Mouse (Mus musculus) kidney, adult 9 months (tissue): ENCODE data around the gene Tinagl1.

Experiments
- DNase-seq: peaks from one replicate; pipeline ENCODE4 v3.0.0; 2022

Tinagl1 gene

DNA sequence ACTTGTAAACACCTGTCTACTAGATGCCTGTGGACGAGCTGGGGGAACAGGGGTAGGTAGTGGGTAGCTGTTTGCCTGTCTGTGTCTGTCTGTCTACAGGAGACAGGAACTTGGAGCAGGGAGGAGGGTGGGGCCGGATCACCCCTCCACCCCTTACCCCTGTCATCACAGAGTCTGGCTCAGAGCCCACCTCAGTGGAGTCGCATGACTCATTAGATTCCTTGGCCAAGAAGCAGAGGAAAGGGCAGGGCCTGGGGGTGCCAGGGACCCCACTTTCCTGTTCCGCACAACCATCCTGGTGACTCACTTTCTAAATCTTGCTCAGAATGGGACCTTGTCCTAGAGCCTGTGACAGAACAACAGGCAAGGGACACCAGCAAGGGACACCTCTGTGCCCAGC is 2.2 kb upstream of the Tinagl1 start:
- peak; percentile 61 for DNase-seq

DNA sequence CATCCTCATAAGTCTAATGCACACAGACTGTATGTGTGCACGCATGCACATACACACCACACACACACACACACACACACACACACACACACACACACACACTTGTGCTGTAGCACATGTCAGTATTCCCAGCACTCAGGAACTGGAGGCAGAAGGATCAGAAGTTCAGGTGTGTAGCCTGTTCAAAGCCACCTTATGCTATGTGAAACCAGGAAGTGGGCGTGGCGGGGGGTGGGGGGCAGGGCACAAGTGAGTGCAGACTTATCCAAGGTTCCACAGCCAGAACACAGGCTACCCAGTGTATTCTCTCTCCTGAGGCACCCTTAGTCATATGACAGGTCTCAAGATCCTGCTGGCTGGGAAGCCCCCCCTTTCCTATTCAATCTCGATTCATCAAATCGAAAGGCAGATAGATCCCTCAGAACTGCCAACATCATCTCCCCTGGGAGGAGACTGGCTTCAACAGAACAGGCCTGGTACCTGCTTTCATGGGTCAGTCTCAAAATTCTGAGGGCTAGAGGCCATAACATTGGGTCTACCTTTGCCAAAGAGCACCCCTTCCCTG is 1.3 kb upstream of the Tinagl1 start:
- no peak for DNase-seq

DNA sequence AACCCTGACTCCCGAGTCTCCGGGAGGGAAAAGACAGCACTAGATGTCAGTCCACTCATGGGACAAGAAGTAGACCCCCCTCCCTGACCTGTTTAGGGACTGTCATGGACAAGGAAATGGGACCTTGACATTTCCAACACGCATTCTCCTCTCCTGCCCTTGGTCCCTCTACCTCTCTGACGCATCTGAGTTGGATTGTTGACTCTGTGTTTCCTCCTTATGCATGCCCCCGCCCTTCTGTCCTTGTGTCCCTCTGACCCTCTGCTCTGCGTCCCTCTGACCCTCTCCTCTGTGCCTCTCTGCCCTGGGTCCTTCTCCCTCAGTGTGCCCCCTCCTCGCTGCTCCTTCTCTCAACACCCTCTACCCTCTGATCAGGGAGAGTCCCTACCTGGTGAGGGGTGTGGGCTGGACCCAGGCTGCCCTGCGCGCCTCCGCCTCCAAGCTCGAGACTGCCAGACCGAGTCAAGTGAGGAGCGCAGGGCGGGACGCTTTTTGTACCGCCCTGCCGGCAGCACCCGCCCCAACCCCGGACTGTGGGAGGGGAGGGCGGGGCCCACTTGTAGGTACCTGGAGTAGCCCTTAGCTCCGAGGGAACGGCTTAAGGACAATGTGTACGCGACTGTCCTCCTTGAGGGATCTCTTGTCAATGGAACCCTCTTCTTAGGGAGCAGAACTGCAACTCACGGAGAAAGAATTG is 439 bp downstream of the Tinagl1 start:
- DNase-seq: peak; percentile 89

DNA sequence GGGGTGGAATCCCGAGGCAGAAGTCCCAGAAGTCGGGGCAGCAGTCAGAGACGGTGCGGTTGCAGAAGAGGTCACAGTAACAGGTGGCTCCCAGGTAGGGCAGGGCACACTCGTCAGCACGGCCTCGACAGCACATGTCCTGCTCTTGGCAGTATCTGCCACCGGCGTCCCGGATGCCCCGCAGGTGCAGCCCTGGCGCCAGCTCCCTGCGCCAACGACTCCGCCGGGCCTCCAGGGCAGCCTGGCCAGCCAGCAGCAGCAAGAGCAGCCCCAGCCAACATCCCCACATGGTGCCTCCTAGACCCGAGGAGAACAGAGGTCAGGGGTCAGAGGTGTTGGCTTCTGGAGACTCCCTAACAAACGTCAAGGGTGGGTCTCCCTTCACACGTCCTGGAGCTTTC is 1.0 kb downstream of the Tinagl1 start:
- DNase-seq: peak; percentile 54

DNA sequence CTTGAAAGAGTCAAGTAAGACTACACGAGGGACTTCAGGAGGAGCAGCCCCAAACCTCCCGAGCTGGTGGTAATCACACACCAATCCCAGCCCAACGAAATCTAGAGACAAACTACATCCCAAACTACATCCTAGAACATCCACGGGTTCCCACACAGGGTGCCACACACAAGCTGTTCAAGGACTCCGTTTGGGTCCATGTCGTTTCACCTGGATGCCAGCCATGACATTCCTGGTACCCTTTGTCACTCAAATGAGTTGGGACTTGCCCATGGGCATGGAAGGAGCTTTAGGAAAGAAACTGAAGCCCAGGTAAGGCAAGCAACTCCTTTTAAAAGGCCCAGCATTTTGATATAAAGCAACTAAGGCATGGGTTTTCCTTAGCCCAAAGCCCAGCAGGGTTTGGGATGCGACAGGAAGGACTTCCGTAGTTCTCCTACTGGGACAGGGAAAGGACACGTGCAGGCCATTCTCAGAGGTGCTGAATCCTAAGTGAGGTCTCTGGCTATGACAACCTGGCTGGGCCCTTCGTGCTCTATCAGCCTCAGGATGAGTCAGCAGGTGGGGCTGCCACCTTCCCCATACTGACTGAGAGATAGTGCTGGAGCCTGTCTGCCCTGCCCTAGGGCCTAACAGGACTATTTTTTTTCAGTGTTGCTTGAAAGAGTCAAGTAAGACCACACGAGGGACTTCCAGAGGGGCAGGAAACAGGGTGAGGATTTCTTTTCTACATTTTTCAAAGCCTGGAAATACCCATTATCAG is 1.7 kb downstream of the Tinagl1 start:
- peak; percentile 45 for DNase-seq

DNA sequence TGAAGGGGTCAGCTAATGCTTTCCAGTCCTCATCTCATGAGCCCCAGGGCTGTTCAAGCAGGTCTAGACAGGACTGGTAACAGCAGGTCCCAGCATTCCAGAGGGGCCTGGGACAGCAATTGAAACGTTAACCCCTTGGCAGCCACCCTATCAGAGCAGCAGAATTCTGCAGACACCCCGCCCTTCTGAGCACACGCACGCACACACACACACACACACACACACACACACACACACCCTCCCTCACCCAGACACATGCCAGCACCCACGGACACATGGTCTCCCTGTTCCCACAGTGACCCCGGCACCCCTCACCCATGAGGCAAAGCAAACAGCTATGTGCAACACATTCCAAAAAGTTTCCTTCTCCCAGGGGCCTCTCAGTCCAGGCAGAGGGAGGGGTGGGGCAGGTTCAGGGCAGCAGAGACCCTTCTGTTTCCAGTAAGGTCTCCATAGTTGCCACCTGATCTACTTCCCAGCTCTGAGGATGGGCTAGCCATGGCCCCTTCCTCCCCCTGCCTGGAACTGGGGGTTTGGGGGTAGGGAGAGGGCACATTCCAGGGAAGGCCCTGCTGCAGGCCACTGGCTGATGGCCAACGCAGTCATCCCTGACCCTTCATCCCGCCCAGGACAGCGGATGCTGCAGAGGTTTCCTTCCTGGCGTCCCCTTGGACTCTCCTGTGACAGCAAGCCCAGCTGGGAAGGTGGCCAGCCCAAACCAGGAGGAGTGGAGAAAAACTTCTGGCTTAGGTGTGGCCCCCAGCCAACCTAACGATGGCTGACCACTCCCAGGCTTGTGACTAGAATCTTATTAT is 2.8 kb downstream of the Tinagl1 start:
- peak; percentile 96 for DNase-seq

DNA sequence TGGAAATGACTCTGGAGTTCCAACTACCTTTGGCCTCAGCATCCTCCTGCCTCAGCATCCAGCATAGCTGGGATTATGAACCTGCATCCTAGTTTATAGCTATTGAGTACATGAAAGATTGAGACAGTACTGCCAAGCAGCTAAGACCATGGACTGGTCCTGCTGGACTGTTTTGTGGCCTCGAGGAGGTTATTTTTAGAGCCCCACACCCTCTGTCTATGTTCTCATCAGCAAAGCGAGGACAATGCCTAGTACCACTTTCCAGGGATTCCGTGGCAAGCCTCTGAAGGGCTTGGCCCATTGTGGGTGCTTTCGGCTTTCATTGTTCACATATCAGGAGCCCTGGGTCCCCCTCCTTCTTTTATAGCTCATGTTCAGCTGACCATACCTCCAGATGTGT is 4.6 kb downstream of the Tinagl1 start:
- DNase-seq: no peak

DNA sequence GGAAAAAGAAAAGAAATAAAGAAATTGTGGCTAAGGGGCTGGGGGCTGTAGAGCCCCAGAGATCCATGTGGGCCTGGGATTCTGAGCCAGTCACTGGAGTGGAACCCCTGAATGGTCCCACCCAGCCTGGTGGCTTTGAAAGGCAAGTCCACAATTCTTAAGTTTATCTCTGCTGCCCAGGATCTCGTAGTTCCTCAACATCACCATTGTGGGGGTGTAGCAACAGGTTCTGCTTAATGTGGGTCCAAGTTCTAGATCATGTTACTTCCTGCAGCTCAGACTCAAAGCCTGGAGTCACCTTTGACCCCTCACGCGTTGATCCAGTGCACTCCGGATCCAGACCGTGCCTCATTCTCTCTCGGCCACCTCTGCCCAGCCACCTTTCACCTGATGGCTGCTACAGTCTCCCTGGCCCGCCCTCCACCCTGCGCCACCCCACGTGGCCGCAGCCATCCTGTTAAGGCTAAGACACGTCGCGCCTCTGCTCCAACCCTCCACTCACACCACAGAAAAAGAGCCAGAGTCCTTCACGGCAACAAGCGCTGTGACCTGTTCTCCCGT is 5.4 kb downstream of the Tinagl1 start:
- DNase-seq: peak; percentile 84

DNA sequence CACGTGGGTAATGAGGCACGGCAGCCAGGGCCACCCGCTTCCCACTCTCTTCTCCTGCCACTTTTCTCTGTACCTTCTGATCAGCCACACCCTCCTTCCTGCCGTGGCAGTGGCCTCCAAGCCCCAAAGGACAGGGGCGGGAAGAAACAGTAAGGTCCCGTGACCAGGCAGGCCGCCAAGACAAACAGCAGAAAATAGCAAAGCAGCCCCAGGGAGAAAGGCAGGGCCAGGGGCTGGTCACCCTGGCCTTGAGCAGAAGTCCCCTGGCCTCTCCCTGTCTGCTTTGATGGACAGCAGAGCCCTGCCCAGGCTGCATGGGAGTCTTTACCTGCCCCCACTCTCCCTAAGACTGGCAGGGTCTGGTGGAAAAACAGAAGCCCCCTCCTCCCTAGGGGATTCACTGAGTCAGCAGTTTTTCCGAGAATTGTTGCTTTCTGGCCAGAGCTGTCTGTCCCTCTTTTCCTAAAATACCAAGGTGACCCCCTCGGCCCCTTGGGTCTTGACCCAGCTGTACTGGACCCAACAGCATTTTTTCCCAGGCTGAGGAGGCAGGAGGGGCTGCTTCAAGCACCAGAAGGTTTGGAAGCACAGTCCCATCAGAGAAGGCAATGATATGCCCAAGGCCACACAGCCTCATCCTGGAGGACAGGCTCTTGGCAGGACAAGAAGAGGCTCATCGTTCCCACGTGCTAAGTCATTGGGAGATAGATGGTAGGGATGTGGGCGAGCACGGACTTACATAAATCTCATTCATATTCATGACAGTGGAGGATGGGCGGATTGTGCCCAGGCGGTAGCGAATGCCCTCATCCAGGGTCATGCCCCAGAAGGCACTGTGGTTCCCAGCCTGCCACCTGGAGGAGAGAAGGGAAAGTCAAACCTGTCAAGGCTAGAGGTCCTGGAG is 6.4 kb downstream of the Tinagl1 start:
- peak; percentile 95 for DNase-seq

DNA sequence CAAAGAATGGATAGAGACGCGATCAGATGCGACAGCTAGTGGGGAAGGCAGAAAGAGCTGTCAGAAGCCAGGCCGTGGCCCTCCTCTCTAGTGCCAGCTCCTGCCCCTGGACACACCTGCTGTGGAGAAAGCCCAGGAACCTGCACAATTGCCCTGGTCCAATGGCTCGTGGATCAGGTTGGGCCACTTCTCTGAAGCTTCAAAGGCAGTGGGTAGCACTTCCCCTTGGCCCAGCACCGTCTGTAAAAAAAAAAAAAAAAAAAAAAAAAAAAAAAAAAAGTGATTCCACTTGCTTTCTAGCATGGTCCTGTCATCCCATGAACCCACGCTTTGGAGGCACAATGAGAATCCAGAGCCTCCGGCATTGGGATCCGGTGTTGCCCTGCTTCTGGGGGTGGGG is 7.1 kb downstream of the Tinagl1 start:
- no peak for DNase-seq

DNA sequence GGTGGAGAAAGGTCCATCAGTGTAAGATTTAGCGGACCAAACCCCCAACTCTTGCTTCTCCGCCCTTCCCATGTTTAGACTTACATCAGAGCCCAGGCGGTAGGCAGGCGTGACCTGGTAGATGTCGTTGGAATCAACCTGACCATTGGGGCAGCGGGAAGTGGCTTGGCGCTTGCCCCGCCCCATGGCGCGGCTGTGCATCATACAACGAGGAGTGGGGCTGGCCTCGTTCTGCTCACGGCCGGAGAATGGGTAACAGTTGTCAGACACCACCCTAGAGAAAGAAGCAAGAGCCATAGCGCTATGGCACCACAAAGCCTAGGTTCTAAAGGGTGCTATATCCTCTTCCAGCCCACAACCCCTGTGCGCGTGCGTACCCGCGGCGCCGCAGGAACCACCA is 7.6 kb downstream of the Tinagl1 start:
- DNase-seq: no peak

DNA sequence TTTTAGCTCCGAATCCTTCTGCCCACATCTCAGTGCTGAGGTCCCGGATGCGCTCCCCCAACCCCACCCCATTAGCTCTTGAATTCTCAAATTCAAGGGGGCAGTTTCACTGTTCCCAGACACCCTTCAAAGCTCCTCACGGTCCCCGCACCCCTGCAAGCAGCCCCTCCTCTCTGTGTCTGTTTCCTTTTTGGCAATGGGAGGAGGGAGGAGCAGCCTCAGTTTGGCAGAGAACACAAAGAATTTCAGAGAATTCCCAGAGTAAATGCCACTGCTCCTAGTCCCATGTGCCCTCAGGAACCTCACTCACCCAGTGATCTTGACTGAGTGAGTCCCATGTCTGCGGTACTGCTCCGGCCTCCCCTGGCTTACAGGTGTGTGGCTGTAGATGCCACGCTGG is 8.3 kb downstream of the Tinagl1 start:
- DNase-seq: no peak

DNA sequence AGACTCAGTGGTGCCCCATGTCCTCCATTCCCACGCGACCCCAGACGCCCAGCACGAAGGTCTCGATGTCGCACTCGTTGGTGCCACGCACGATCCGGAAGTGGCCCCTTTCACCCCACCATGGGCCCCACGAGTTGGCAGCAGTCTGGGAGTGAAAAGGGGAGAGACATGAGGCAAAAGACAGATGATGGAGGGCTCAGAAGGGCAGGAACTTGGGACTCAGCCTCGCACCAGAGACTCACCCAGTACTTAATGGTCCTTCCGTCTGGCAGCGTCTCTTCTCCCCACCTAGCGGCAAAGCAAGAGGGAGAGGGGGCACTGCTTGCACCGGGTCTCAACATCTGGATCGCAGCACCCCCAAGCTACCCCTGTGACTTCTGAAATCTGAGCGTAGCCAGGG is 8.9 kb downstream of the Tinagl1 start:
- DNase-seq: no peak

DNA sequence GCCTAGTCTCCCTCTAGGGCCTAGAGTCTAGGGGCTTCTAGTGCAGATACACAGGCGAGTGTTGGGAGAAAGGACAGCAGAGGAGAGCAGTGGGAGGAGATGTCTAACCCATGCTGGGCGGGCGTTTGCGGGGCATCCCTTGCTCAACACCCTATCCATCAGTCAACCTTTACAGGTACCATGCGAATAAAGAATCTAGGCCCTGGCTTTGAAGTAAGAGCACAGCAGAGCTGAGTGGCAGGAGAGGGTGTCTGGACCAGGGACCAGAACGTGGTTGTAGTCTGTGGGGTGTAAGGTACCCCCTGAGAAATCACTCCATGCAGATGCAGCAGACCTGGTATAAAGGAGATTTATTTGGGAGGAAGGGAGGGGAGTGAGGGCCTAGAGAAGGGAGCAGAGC is 10.8 kb downstream of the Tinagl1 start:
- DNase-seq: no peak

DNA sequence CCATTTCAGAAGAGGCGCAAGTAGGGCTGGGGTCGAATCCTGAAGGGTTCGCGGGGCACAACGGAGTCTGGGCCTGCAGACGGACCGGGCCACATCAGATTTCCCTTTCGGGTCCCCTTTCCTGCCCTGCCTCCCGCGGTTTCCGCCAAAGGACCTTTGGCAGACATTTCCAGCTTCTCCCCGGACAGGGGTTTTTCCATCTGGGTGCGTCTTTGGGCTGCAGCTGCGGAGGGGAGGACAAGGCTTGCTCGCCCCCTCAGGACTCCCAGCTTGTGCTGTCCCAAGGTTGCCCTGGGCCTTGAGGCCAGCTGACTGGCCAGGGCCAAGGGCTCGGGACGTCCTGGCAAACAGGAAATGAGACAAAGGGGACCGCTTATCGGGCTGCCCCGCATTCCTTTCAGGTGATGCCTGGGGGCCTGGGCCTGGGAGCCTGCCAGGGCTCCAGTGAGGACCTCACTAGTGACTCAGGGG is 11.5 kb downstream of the Tinagl1 start:
- DNase-seq: peak; percentile 67

DNA sequence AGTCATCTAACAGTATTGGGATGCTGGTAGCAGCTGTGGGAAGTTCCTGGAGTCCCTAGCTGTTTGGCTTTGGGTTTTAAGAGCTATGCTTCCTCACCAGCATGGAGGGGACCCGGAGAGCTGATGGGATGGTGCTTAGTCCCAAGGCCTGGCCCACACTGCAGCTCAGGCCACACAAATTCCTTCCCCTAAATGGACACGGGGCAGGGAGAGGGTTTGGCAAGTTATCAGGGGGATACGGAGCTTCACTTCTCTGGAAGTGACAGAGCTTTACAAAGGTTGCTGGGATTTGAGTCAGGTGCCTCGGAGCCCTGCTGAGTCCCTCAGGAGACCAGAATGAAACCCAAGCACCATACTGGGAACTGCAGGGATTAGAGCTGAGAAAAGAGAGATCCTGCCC is 13.6 kb downstream of the Tinagl1 start:
- no peak for DNase-seq

DNA sequence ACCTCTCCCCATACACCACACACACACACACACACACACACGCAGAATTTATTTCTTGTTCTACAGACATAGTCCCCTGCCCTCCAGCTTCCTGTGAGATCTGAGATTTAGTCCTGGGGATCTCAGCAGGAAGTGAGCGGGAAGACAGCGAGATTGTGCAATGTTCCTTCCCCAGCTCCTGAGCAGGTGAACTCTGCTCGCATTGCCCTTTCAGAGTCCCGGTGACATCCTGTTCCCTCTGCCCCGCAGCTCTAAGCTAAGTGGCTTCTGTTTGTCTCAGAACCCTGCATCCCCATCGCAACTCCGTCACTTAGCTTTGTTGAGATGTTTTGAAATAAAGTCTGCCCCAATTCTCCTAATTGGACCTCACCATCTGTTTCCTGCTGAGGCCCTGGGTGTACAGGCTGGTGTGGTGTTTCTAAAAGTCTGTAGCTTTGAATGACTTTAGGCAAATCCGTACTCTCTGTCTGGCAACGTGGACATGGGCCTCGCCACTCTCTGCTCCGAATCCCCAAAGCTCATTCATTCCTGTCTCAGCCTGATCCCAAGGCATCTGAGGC is 18.0 kb downstream of the Tinagl1 start:
- DNase-seq: no peak

DNA sequence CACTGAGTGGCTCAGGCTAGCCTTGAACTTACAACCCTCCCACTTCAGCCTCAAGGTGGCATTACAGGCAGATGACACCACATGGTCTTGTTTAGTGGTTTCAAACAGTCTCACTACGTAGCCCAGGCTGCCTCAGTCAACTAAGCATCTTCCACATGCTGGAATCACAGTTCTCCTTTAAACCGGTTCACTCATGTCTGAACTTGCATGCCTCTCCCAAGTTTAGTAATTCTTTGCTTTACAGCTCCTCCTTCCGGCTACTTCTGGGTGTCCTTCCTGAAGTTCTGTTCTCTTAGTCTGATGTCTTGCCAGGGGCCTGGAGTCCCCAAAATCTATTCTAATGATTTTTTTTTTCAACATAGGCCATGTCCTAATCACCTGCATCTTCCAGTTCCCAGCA is 20.7 kb downstream of the Tinagl1 start:
- no peak for DNase-seq

DNA sequence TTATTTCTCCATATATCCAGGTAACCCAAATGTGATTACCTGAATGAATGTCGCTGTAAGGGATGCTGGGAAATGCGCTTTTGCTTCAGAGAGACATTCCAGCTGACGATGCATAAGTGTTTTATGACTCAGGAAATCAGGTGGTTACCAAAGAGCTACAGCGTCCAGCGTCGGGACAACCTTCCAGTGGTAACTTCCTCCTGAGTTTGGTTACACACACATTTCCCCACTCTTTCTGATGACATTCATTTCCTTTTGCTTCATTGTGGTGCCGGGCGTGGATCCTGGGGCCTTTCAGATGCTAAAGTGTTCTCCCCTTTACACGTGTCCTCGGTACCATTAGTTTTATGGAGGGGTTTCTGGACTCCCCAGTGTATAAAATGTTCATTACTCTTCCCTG is 26.5 kb downstream of the Tinagl1 start:
- DNase-seq: no peak

DNA sequence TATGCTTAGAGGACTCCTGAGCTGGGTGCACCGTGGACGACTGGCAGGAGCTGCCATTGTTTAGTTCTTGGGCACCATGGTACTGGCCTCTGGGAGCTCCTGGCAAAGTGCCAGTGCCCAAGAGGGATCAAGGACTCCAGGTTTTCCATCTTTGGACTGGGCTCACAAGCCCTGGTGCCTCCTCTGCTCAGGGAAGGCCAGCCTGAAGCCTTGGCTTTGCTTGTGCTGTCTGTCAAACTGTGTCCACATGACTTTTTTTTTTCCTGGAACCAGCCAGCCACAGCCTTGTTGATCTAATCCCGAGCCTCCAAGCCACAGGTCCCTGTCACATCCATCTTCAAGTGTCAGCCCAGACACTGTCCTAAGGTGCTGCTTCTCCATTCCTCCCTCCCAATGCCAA is 33.1 kb downstream of the Tinagl1 start:
- no peak for DNase-seq

DNA sequence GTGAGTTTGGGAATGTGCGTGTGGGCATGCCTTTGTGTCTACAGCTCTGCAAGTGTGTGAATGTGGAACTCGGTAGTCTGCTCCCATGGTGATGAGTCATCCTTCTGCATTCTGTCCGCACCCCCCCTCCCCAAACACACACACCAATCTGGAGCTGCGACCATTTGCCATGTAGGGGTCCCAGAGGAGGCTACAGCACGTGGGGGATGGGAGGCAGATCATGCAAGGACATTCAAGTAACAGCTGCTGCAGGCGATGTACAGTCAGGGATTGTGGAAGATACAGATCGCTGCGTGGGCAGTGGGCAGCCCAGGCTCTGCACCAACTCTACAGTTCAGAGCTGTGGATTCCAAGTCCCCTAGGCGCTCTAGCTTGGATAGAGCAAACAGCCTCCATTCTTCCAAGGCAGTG is 33.9 kb downstream of the Tinagl1 start:
- no peak for DNase-seq

DNA sequence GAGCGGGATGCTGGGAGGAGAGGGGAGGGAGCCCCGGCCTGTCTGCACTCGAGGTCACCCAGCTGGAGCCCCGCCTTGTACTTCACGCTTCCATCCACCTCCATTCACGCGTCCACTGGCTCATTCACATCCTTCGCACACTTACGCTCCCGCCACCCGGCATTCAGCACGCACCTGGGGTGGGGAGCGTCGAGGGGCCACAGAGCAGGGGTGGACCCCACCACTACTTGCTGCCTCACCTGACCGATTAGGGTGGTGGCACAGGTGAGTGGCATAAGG is 35.8 kb downstream of the Tinagl1 start, which contains the start of gene Hcrtr1:
Gene Hcrtr1, minus strand, starts transcription at position 146 of the 279 bp plus-strand sequence.
- DNase-seq: no peak
